Mouse (Mus musculus): ENCODE results near the gene Dnase1l3. TPM values are rescaled to one million over a fixed set of nuclear protein-coding genes. Genes with fewer than 3 reads are reported as not detected.

The Dnase1l3 gene
- polyA plus RNA-seq, 1 experiment from 2014 or later: 2.5 TPM

- Histone ChIP-seq H3K4me2 (replicated peaks; ENCODE audit: low read depth) (no peak overlapping the region), H3K9me3 (ENCODE audit: control insufficient read depth) (no peaks in the 10 kb centered on the region), H3K36me3 (ENCODE audit: control insufficient read depth, insufficient read depth) (no peaks in the 10 kb centered on the region), H3K27me3 (replicated peaks; ENCODE audit: control insufficient read depth, insufficient read depth, low read length) (no peaks in the 10 kb centered on the region), H3K4me3 (ENCODE audit: low read depth, low read length) (no peak overlapping the region), H3K27ac (ENCODE audit: low read depth, low read length) (no peak overlapping the region), H3K9ac (ENCODE audit: low read depth, low read length) (no peak overlapping the region), H3K4me1 (replicated peaks; ENCODE audit: control insufficient read depth, insufficient read depth, low read length) (no peaks in the 10 kb centered on the region)
- ATAC-seq: no peak
- TF ChIP-seq CTCF (IDR thresholded peaks at IDR 0.05; ENCODE audit: low read depth): no peak
- 78% methylated on average over 5 of the region's 5 CpGs for WGBS
Measured at GRCm38 (mm10) chr14:8038150-8038549, 43.8 kb upstream of the Dnase1l3 start.

GRCm38 (mm10) chr14:8036406-8036805 lies 42.0 kb upstream of the Dnase1l3 start:
- TF ChIP-seq CTCF (IDR thresholded peaks at IDR 0.05; ENCODE audit: low read depth): no peak
- Histone ChIP-seq H3K4me2 (replicated peaks; ENCODE audit: low read depth) (no peak overlapping the region), H3K9me3 (ENCODE audit: control insufficient read depth) (no peaks in the 10 kb centered on the region), H3K27ac (ENCODE audit: low read depth, low read length) (no peak overlapping the region), H3K9ac (ENCODE audit: low read depth, low read length) (no peak overlapping the region), H3K4me1 (replicated peaks; ENCODE audit: control insufficient read depth, insufficient read depth, low read length) (no peaks in the 10 kb centered on the region), H3K4me3 (ENCODE audit: low read depth, low read length) (no peak overlapping the region), H3K36me3 (ENCODE audit: control insufficient read depth, insufficient read depth) (no peaks in the 10 kb centered on the region), H3K27me3 (replicated peaks; ENCODE audit: control insufficient read depth, insufficient read depth, low read length) (no peaks in the 10 kb centered on the region)
- 84% methylated on average over 5 of the region's 5 CpGs for whole genome bisulfite sequencing
- ATAC-seq: no peak

- no peak overlapping the region for H3K27ac ChIP-seq (ENCODE audit: low read depth, low read length)
- no peak for TF ChIP-seq CTCF (IDR thresholded peaks at IDR 0.05; ENCODE audit: low read depth)
- no peaks in the 10 kb centered on the region for H3K4me1 ChIP-seq (replicated peaks; ENCODE audit: control insufficient read depth, insufficient read depth, low read length)
- no peak overlapping the region for H3K4me2 ChIP-seq (replicated peaks; ENCODE audit: low read depth)
- WGBS: 79% methylated on average over 6 of the region's 6 CpGs
- ATAC-seq: no peak
- H3K9me3 ChIP-seq (ENCODE audit: control insufficient read depth): no peaks in the 10 kb centered on the region
- no peak overlapping the region for H3K4me3 ChIP-seq (ENCODE audit: low read depth, low read length)
- no peaks in the 10 kb centered on the region for H3K27me3 ChIP-seq (replicated peaks; ENCODE audit: control insufficient read depth, insufficient read depth, low read length)
- H3K9ac ChIP-seq (ENCODE audit: low read depth, low read length): no peak overlapping the region
- H3K36me3 ChIP-seq (ENCODE audit: control insufficient read depth, insufficient read depth): no peaks in the 10 kb centered on the region
Measured at GRCm38 (mm10) chr14:8035951-8036350, 41.6 kb upstream of the Dnase1l3 start.

GRCm38 (mm10) chr14:8034561-8034960 lies 40.2 kb upstream of the Dnase1l3 start:
- no peak overlapping the region for H3K4me3 ChIP-seq (ENCODE audit: low read depth, low read length)
- 68% methylated on average over 5 of the region's 5 CpGs for WGBS
- H3K27ac ChIP-seq (ENCODE audit: low read depth, low read length): no peak overlapping the region
- H3K4me2 ChIP-seq (replicated peaks; ENCODE audit: low read depth): no peak overlapping the region
- no peak for ATAC-seq
- no peak for TF ChIP-seq CTCF (IDR thresholded peaks at IDR 0.05; ENCODE audit: low read depth)
- H3K9ac ChIP-seq (ENCODE audit: low read depth, low read length): no peak overlapping the region
- H3K36me3 ChIP-seq (ENCODE audit: control insufficient read depth, insufficient read depth): no peaks in the 10 kb centered on the region
- no peaks in the 10 kb centered on the region for H3K9me3 ChIP-seq (ENCODE audit: control insufficient read depth)
- H3K27me3 ChIP-seq (replicated peaks; ENCODE audit: control insufficient read depth, insufficient read depth, low read length): no peaks in the 10 kb centered on the region
- no peaks in the 10 kb centered on the region for H3K4me1 ChIP-seq (replicated peaks; ENCODE audit: control insufficient read depth, insufficient read depth, low read length)

GRCm38 (mm10) chr14:8032087-8032944 lies 37.9 kb upstream of the Dnase1l3 start:
- Histone ChIP-seq H3K27ac (ENCODE audit: low read depth, low read length) (no peak overlapping the region), H3K4me1 (replicated peaks; ENCODE audit: control insufficient read depth, insufficient read depth, low read length) (no peaks in the 10 kb centered on the region), H3K9ac (ENCODE audit: low read depth, low read length) (no peak overlapping the region), H3K9me3 (ENCODE audit: control insufficient read depth) (no peaks in the 10 kb centered on the region), H3K36me3 (ENCODE audit: control insufficient read depth, insufficient read depth) (no peaks in the 10 kb centered on the region), H3K27me3 (replicated peaks; ENCODE audit: control insufficient read depth, insufficient read depth, low read length) (no peaks in the 10 kb centered on the region), H3K4me2 (replicated peaks; ENCODE audit: low read depth) (no peak overlapping the region), H3K4me3 (ENCODE audit: low read depth, low read length) (no peak overlapping the region)
- WGBS: 80% methylated on average over 13 of the region's 13 CpGs
- ATAC-seq: no peak
- TF ChIP-seq CTCF (IDR thresholded peaks at IDR 0.05; ENCODE audit: low read depth): no peak

- Histone ChIP-seq H3K9me3 (ENCODE audit: control insufficient read depth) (no peaks in the 10 kb centered on the region), H3K27ac (ENCODE audit: low read depth, low read length) (no peak overlapping the region)
Measured at GRCm38 (mm10) chr14:8030535-8030934, 36.2 kb upstream of the Dnase1l3 start.

More at GRCm38 (mm10) chr14:8030535-8030934, 36.2 kb upstream of the Dnase1l3 start:
- Histone ChIP-seq H3K4me3 (ENCODE audit: low read depth, low read length) (no peak overlapping the region), H3K36me3 (ENCODE audit: control insufficient read depth, insufficient read depth) (no peaks in the 10 kb centered on the region), H3K27me3 (replicated peaks; ENCODE audit: control insufficient read depth, insufficient read depth, low read length) (no peaks in the 10 kb centered on the region), H3K9ac (ENCODE audit: low read depth, low read length) (no peak overlapping the region), H3K4me2 (replicated peaks; ENCODE audit: low read depth) (no peak overlapping the region), H3K4me1 (replicated peaks; ENCODE audit: control insufficient read depth, insufficient read depth, low read length) (no peaks in the 10 kb centered on the region)
- WGBS: 63% methylated on average over 4 of the region's 4 CpGs
- ATAC-seq: no peak
- no peak for TF ChIP-seq CTCF (IDR thresholded peaks at IDR 0.05; ENCODE audit: low read depth)
